Mouse (Mus musculus): ENCODE measurements at regions not wholly inside any gene's neighbourhood (a gene's known extent, or its start where the extent isn't known, plus 50 kb on each side); places are given as distances from the start of the nearest gene placed in this dataset.
A peak's percentile ranks its signal among the peaks of the same experiment; 100 is the strongest.

- DNase-seq = no peak
Measured at GRCm38 (mm10) chr4:131383862-131384261, 439.7 kb downstream of the Matn1 start.

DNA sequence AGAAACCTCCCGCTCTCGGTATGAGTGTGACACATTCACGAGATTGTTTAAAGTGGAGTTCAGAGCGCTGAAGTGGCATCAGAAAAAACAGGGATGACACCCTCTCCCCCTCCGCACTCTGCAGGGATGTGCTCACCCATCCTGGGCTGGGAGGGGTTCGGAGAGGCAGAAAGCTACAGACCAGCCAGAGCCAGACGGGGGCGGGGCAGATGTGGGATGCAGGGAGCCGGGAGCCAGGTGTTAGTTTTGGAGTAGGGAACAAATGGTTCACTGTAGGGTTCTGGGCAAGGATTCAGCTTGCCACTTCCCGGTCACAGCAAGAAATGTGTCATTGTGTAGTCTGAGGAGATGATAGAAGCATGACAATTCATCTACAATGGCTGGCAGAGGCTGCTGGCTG, 442.8 kb downstream of the Matn1 start:
- no peak for DNase-seq

- no peak for DNase-seq
Measured at GRCm38 (mm10) chr4:131391119-131391923, 446.8 kb downstream of the Ptpru start.

GRCm38 (mm10) chr4:131391924-131392297, 446.2 kb downstream of the Ptpru start:
- DNase-seq = no peak

DNA sequence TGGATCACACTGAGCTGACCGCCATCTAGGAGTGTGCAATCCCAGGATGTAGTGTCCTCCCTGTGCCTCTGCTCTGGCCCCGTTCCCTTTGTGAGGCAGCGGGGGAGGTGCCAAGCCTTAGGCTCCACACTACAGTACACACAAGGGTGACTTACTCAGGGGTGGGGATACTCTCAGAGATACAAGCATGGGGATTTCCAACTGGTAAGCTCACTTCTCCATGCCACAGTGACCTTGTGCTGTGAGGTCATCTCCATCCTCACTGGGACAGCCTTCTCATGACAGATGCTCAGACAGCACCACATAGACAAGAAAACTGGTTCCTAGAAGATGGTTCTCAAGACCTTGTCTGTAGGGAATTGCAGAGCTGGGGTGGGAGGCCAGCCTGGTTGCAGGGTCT, 445.6 kb downstream of the Ptpru start:
- no peak for DNase-seq

DNA sequence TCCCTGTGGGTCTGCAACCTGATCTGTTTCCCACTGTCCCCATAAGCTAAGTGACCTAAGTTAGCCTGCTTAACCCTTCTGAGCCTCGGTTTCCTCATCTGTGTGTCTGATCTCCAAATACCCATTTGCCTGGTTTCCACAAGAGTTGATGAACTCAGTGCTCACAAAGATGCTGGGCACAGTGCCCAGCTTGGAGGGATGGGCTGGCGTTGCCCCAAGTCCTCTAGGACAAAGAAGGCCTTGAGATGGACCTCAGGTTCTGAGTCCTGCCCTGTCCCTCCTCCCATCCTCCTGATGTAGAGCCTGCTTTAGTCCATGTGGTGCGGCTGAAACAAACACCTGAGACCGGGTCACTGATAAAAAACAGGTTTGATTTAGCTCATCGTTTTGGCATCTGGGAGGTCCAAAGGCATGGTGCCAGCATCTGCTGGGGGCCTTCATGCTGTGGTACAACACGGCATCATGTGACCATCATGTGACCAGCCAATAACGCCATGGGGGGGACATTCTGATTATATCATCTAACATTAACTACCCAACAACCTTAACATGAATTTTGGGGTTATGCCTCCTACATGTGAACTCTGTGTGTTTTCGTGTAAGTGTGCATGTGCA, 441.8 kb downstream of the Ptpru start:
- no peak for DNase-seq

DNA sequence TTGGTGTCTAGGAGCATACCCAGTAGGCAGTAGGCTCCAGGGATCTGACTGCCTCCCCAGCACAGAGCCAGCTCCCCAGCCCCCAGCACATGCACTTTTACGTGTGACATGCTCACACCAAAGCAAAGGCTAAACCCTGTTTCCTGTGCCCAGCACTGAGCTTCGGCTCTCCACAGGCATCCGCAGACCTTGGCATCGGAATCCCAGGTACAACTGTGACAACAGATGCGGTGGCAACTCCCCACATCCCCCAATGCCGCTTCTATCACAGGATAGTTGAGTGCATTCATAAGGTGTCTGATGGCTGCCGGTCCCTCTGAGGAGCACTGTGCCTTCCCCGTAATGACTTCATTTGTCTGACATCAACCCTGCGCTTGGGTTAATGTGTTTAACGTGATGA, 440.9 kb downstream of the Ptpru start:
- no peak for DNase-seq

GRCm38 (mm10) chr4:131400756-131401155, 437.3 kb downstream of the Ptpru start:
- peak; percentile 63 to 86 for DNase-seq

DNA sequence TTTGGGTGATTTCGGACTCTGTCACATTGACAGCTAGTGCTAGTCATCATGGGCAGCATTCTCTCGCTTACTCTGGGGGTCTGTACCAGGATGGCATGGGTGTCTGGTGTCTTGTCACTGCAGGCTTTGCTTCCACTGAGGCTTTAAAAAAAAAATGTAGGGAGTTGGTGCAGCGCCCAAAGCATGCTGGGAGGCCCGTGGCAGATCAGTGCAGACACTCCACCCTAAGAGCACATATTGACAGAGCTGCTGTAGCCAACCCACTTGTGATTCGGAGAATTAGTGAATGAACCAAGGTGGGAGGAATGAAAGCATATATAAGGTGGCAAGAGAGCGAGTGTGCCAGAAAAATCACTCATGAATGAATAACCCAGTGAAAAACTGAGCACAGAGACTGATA, 436.8 kb downstream of the Ptpru start:
- DNase-seq = no peak

GRCm38 (mm10) chr4:131405376-131406017, 432.6 kb downstream of the Ptpru start:
- no peak for DNase-seq

- DNase-seq = no peak
Measured at GRCm38 (mm10) chr4:131407464-131407863, 430.6 kb downstream of the Ptpru start.

- DNase-seq = peak; percentile 22 to 26
Measured at GRCm38 (mm10) chr4:131408644-131409043, 429.4 kb downstream of the Ptpru start.

GRCm38 (mm10) chr4:131409805-131410204, 428.3 kb downstream of the Ptpru start:
- DNase-seq = peak; percentile 33 to 83

GRCm38 (mm10) chr4:131411936-131412335, 426.2 kb downstream of the Ptpru start:
- no peak for DNase-seq

DNA sequence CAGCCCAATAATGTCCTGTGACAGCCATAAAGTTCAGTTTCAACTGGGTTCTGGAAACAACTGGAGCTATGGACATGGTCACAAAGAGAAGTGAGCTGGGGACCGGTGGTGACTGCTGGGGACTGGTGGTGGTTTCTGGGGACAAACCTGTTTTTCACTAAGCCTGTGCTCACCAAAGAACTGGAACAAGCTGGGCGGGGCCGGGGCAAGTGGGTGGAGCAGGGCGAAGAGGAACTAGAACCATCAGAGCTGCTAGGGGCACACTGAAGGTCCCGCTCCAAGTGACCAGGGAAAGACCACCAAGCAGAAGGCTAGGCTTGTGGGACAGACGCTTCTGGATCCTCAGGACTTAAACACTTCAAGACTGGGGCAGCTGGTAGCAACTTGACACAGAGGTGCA, 424.7 kb downstream of the Ptpru start:
- DNase-seq = peak in 1 of 2 experiments; percentile 14

- DNase-seq = no peak
Measured at GRCm38 (mm10) chr4:131415453-131415852, 422.6 kb downstream of the Ptpru start.

DNA sequence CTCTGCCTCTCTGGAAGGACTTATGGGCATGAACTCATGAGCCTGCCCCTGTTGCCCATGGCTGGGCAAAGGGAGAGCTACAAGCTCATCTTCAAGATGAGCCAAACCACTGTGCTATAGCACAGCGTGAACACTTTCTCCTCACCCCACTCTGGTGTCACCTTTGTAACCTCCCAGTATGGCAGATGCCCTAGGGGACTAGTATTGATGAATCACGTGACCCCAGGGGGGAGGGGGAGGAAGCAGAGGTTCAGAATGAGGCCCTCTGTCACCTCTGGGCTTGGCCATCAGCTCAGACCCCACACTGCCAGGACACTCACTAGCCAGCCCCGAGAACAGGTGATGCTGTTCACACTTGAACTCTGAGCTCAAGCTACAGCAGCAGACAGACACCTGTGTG, 421.9 kb downstream of the Ptpru start:
- DNase-seq = no peak

DNA sequence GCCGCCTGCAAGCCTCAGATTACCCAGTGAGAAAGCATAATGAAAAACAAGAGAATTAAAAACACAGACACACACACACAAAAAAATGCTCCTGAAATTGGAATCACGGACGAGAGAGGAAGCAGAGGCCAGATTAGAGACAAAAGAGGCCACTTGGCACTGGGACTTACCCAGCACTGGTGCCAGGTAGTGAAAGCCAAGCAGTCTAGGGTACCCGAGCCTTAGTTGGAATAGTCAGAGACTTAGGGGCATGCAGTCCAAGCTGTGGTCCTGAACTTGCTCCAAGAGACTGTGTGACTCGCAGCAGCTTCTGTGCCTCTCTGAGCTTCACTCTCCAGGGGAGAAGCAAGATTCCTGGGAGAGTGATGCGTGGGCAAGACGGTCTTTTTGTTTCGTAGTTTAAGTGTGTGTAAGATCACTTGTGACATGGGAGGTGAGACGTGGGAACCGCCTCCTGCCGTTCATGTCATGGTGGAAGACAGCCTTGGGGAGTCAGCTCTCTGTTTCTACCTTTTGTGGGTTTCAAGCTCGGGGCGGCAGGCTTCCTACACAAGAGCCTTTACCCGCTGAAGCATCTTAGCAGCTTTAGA, 420.8 kb downstream of the Ptpru start:
- no peak for DNase-seq

DNA sequence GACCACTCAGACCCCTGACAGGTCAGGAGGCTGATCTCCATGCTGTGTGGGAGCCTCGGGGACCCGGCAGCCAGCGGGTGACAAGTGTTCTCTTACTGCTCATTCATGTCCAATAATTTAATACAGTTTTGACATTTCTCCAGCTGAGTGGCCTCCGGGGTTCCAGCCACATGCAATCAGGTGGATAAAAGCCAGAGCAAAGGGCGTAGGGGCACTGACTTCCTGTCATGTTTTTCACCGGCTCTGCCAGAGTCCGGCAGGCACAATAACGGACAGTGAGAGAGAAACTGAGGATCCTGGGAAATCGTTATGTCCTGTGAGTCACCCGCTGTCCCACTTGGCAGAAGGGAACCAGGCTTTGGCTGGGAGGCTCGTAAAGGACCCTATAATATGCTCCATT, 412.8 kb downstream of the Ptpru start:
- peak; percentile 16 to 44 for DNase-seq

GRCm38 (mm10) chr4:131427871-131428270, 410.2 kb downstream of the Ptpru start:
- DNase-seq = no peak

- no peak for DNase-seq
Measured at GRCm38 (mm10) chr4:131429356-131429755, 408.7 kb downstream of the Ptpru start.

DNA sequence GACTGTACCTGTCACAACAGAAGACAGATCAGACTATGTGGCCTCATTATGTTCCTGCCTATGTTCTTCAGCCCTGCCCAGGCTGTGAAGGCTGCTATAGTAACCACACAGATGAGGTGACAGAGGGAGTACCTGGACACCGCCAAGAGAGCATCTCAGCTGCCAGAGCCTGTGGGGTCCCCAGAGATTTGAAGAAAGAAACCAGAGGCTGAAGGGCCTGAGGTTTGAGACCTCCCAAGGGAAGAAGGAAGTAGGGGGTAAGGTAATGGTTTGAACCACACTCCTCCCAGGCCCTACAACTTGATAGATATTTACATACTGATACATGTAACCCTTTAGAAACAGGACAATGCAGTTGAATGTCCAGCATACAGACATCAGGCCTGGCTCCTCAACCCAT, 407.7 kb downstream of the Ptpru start:
- no peak for DNase-seq

GRCm38 (mm10) chr4:131431188-131431587, 406.9 kb downstream of the Ptpru start:
- peak; percentile 49 to 82 for DNase-seq

All from kidney, postnatal 36 days (tissue).